Mouse (Mus musculus) kidney, embryonic 16.5 days (tissue): ENCODE results near the gene Adam30. TPM values are rescaled to one million over a fixed set of nuclear protein-coding genes. Genes with fewer than 3 reads are reported as not detected.

Experiments used
- ATAC-seq: fragments of 200-750 bp; cut with Nextera tagmentation; 2 replicates; pipeline ENCODE4 v1.8.0; 2017; ENCODE audit warnings: moderate TSS enrichment; ENCODE audit not compliant: low FRiP score, low TSS enrichment
- H3K27ac ChIP-seq: fragments of 300-500 bp; sonication (generic); 2 replicates; pipeline ENCODE4 v1.5.1; 2014; ENCODE audit warnings: low read length
- H3K27me3 ChIP-seq: fragments of 300-500 bp; sonication (generic); 2 replicates; pipeline ENCODE4 v1.6.1; 2014; ENCODE audit warnings: low read length, control low read depth, mixed read lengths; ENCODE audit not compliant: insufficient read depth
- H3K36me3 ChIP-seq: fragments of 300-500 bp; sonication (generic); 2 replicates; pipeline ENCODE4 v1.6.1; 2014; ENCODE audit warnings: low read length, control low read depth, mixed read lengths; ENCODE audit not compliant: insufficient read depth
- H3K4me1 ChIP-seq: fragments of 300-500 bp; sonication (generic); 2 replicates; pipeline ENCODE4 v1.6.1; 2014; ENCODE audit warnings: low read length, control low read depth, mixed read lengths; ENCODE audit not compliant: insufficient read depth
- H3K4me2 ChIP-seq: fragments of 300-500 bp; sonication (generic); replicated peaks from 2 replicates; pipeline ENCODE4 v1.6.1; 2014; ENCODE audit warnings: low read depth, low read length
- H3K4me3 ChIP-seq: fragments of 300-500 bp; sonication (generic); 2 replicates; pipeline ENCODE4 v1.5.1; 2014; ENCODE audit warnings: mild to moderate bottlenecking, low read length
- H3K9ac ChIP-seq: fragments of 300-500 bp; sonication (generic); replicated peaks from 2 replicates; pipeline ENCODE4 v1.6.1; 2014; ENCODE audit warnings: low read length
- H3K9me3 ChIP-seq: fragments of 300-500 bp; sonication (generic); 2 replicates; pipeline ENCODE4 v1.6.1; 2016; ENCODE audit warnings: low read length, control low read depth
- WGBS: fragments of 180-500 bp; shearing (Covaris S2); extraction: QIAGEN DNeasy Blood & Tissue Kit; methylation state at CpG from one replicate; pipeline ENCODE4 v1.1.7; 2014; 5-methylcytosine and 5-hydroxymethylcytosine counted together
- polyA plus RNA-seq: library from polyadenylated mRNA; unstranded; fragments of >200 nt; fragmentation: Nextera tagmentation; extraction: Ambion mirVana; gene quantifications from 2 replicates; pipeline ENCODE4 v1.2.1, GENCODE M21; 2015

Adam30 gene
- polyA plus RNA-seq, 1 experiment from 2014 or later, result not detected

DNA sequence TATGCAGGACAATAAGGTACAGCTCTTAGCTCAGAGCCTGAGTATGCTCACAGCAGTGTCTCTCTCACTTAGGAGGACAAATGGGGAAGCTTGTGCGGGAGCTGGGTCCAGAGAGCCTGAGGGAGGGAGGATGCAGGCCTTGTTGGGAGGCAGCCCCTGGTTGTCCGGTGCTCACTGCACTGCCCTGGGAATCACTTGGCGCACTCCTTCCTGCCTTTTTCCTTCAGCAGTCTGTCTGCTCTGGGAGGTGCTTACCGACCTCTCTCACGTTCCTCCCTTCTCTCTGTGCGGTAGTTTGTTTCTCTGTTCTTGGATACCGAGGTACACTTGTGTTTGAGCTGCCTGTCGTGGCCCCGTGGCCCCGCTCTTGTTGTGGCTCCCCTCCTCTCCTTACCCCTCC lies 15.2 kb upstream of the Adam30 start:
- Histone ChIP-seq H3K27me3 (no peaks in the 10 kb centered on the region), H3K27ac (no peak overlapping the region), H3K36me3 (peaks cover 82% of the 10 kb centered on the region), H3K4me1 (no peaks in the 10 kb centered on the region), H3K4me2 (no peak overlapping the region), H3K4me3 (no peak overlapping the region), H3K9ac (no peak overlapping the region), H3K9me3 (no peaks in the 10 kb centered on the region)
- 76% methylated on average over 10 of the region's 10 CpGs for WGBS
- no peak for ATAC-seq

DNA sequence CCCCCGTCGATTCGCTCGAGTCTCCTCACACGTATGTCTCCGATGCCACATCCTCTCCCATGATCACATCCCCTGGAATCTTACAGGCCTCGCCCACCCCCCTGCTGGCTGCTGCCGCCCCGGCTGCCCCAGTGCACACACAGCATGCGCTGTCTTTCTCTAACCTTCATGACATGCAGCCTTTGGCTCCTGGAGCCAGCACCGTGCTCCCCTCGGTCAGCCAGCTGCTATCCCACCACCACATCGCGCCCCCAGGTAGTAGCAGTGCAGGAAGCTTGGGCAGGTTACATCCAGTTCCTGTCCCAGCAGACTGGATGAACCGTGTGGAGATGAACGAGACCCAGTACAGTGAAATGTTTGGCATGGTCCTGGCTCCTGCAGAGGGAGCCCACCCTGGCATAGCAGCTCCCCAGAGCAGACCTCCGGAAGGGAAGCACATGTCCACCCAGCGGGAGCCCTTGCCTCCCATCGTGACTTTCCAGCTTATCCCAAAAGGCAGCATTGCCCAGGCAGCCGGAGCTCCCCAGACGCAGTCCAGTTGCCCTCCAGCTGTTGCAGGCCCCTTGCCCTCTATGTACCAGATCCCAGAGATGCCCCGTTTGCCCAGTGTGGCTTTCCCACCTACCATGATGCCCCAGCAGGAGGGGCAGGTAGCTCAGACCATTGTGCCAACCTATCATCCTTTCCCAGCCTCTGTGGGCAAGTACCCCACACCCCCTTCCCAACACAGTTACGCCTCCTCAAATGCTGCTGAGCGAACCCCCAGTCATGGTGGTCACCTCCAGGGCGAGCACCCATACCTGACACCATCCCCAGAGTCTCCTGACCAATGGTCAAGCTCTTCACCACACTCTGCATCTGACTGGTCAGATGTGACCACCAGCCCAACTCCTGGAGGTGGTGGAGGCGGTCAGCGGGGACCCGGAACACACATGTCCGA lies 13.7 kb upstream of the Adam30 start:
- no peaks in the 10 kb centered on the region for H3K4me1 ChIP-seq
- no peak overlapping the region for H3K4me2 ChIP-seq
- ATAC-seq, result 0 out of 2 replicates have a peak, but pooled peaks have one; percentile 24
- H3K9me3 ChIP-seq, result no peaks in the 10 kb centered on the region
- H3K4me3 ChIP-seq, result no peak overlapping the region
- 94% methylated on average over 29 of the region's 29 CpGs for WGBS
- no peak overlapping the region for H3K9ac ChIP-seq
- peaks cover 75% of the 10 kb centered on the region for H3K36me3 ChIP-seq
- no peaks in the 10 kb centered on the region for H3K27me3 ChIP-seq
- no peak overlapping the region for H3K27ac ChIP-seq

DNA sequence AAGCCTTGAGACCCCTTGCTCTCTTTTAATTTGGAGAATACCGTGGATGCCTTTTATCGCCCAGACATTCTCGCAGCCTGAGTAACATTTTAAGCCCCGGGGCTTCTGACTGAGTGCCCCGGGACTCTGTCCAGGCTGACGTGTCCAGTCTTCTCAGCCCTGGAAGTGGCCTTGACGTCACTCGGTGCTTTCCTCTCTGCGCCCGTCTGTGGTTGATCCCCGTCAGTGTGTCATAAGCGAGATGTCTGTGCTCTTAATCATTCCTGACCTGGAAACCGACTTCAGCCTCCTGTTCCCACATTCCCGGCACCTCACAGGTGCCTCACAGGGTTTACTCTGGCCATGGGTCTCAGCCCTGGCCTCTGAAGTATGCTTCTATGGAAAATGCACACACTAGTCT lies 12.7 kb upstream of the Adam30 start:
- H3K9ac ChIP-seq, result no peak overlapping the region
- H3K4me3 ChIP-seq, result no peak overlapping the region
- no peaks in the 10 kb centered on the region for H3K9me3 ChIP-seq
- 93% methylated on average over 14 of the region's 14 CpGs for WGBS
- H3K4me2 ChIP-seq, result no peak overlapping the region
- no peak for ATAC-seq
- H3K27ac ChIP-seq, result no peak overlapping the region
- no peaks in the 10 kb centered on the region for H3K4me1 ChIP-seq
- no peaks in the 10 kb centered on the region for H3K27me3 ChIP-seq
- peaks cover 65% of the 10 kb centered on the region for H3K36me3 ChIP-seq

DNA sequence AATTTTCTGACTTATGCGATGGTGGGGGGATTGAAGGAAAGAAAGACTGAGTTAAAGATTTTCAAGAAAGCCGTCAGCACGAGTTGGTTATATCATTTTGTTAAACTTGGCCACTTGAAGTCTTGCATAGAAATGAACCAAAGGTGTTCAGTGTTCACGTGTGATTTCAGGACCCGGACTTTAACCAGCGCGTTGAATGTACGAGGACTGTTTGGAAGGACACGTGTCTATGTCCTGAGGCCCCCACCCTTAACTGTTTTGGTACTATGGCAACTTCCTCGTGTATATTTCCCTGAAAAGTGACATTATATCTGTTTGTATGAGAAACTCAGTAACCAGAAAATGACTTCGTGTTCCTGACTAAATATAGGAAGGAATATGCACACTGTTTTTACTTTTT lies 10.5 kb upstream of the Adam30 start:
- H3K4me3 ChIP-seq, result no peak overlapping the region
- WGBS, result 91% methylated on average over 11 of the region's 11 CpGs
- no peaks in the 10 kb centered on the region for H3K27me3 ChIP-seq
- H3K4me2 ChIP-seq, result no peak overlapping the region
- no peak overlapping the region for H3K27ac ChIP-seq
- no peaks in the 10 kb centered on the region for H3K9me3 ChIP-seq
- no peak overlapping the region for H3K9ac ChIP-seq
- no peak for ATAC-seq
- peaks cover 44% of the 10 kb centered on the region for H3K36me3 ChIP-seq
- no peaks in the 10 kb centered on the region for H3K4me1 ChIP-seq

DNA sequence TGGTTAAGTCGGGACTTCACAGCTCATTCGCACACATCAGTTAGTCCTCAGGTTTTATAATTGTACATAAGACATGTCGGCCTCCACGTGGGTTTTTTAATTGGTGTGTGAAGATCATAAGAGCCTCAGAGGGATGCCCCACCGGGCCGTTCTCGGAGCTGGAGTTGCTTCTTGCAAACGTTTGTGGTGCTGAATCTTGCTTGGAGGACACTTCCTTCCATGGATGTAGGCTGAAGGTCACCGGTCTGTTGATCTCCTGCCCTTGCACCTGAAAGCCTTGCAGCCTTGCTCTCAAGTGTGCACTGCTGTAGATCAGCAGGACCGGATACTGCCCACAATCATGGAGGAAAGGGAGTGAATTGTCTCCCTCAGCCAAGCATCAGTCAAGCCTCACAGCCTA lies 9.4 kb upstream of the Adam30 start:
- Histone ChIP-seq H3K4me2 (no peak overlapping the region), H3K4me3 (no peak overlapping the region), H3K36me3 (peaks cover 32% of the 10 kb centered on the region), H3K27me3 (no peaks in the 10 kb centered on the region), H3K4me1 (no peaks in the 10 kb centered on the region), H3K9me3 (no peaks in the 10 kb centered on the region), H3K27ac (no peak overlapping the region), H3K9ac (no peak overlapping the region)
- ATAC-seq, result no peak
- WGBS, result 93% methylated on average over 10 of the region's 10 CpGs

DNA sequence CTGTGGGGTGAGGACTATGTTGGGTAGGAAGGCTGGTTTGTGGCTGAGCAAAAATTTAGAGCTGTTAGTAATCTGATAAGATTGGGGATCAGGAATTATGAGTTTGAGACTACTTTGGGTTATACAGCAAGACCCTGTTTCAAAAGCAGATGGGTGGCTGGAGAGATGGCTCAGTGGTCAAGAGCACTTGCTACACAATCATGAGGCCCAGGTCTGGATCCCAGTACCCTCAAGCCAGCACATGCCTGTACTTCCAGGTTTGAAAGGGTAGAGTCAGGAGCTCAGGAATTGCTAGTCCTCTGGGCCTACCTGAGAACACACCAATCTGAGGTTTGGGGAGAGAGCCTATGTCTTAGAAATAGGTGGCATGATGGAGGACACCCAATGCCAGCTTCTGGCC lies 7.0 kb upstream of the Adam30 start:
- no peak for ATAC-seq
- Histone ChIP-seq H3K9me3 (no peaks in the 10 kb centered on the region), H3K27me3 (no peaks in the 10 kb centered on the region), H3K36me3 (peaks cover 8% of the 10 kb centered on the region; the same call in 1 of the 2 replicates), H3K9ac (no peak overlapping the region), H3K4me3 (no peak overlapping the region), H3K4me2 (no peak overlapping the region), H3K4me1 (no peaks in the 10 kb centered on the region), H3K27ac (no peak overlapping the region)

DNA sequence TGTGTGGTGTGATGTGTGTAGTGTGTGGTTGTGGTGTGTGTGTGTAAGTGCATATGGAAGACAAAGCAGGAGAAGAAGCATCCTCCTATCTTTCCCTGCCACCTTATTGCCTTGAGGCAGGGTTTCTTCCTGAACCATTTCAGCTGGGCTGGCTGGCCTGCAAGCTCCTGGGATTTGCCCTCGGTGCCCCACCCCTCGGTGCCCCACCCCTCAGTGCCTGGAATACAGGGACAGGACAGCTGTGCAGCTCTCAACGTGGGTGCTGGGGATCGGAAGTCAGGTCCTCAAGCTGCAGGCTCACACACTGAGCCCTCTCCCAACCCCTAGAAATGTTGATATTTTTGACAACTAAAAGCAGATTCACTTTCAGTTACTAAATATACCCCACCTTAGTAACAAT lies 4.3 kb upstream of the Adam30 start:
- no peak for ATAC-seq
- H3K9me3 ChIP-seq, result no peaks in the 10 kb centered on the region
- H3K36me3 ChIP-seq, result peaks cover under 1% of the 10 kb centered on the region; the same call in 1 of the 2 replicates
- WGBS, result 39% methylated on average over 4 of the region's 4 CpGs
- H3K4me1 ChIP-seq, result no peaks in the 10 kb centered on the region
- H3K27me3 ChIP-seq, result no peaks in the 10 kb centered on the region
- H3K27ac ChIP-seq, result no peak overlapping the region
- no peak overlapping the region for H3K4me2 ChIP-seq
- H3K4me3 ChIP-seq, result no peak overlapping the region
- H3K9ac ChIP-seq, result no peak overlapping the region

DNA sequence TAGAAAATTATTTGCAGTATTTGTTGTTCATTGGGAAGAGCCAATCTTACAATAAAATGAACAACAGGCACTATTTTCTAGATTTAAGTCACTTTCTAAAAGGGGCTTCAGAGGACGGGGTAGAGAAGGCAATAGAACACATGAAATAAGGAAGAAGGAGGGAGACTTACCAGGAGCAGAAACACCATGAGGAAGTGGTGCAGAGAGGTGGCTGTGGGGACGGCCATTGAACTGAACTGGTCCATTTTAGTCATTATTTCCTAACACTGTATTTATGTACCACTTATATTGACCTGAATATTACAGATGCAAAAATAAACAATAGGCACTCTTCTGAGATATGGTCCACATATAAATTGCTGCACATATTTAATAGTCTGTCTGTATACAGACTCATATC lies 3.4 kb upstream of the Adam30 start:
- no peak overlapping the region for H3K9ac ChIP-seq
- H3K27ac ChIP-seq, result no peak overlapping the region
- no peak for ATAC-seq
- no peak overlapping the region for H3K4me3 ChIP-seq
- no peaks in the 10 kb centered on the region for H3K9me3 ChIP-seq
- no peaks in the 10 kb centered on the region for H3K4me1 ChIP-seq
- H3K36me3 ChIP-seq, result no peaks in the 10 kb centered on the region
- no peaks in the 10 kb centered on the region for H3K27me3 ChIP-seq
- 84% methylated on average over 2 of the region's 2 CpGs for WGBS
- no peak overlapping the region for H3K4me2 ChIP-seq

DNA sequence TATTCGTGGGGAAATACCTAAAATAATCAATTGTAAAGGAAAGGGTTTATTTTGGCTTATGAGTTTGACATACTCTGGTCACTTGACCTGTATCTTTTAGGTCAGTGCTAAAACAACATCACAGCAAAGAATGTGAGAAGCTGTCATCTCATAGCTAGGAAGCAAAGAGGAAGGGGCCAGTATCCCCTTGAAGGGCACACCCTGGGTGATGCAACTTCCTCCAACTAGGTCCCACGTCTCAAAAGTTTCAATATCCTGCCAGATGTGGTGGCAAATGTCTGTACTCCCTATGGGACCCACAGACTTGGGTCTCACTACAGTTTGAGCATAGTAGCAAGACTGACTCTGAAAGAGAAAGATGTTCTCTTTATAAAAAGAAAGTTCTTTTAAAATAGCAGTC lies 2.8 kb upstream of the Adam30 start:
- no peaks in the 10 kb centered on the region for H3K4me1 ChIP-seq
- no peak overlapping the region for H3K4me3 ChIP-seq
- H3K9me3 ChIP-seq, result no peaks in the 10 kb centered on the region
- H3K27me3 ChIP-seq, result no peaks in the 10 kb centered on the region
- no peak overlapping the region for H3K27ac ChIP-seq
- H3K36me3 ChIP-seq, result no peaks in the 10 kb centered on the region
- 54% methylated on average over 2 of the region's 2 CpGs for WGBS
- H3K9ac ChIP-seq, result no peak overlapping the region
- ATAC-seq, result no peak
- H3K4me2 ChIP-seq, result no peak overlapping the region

DNA sequence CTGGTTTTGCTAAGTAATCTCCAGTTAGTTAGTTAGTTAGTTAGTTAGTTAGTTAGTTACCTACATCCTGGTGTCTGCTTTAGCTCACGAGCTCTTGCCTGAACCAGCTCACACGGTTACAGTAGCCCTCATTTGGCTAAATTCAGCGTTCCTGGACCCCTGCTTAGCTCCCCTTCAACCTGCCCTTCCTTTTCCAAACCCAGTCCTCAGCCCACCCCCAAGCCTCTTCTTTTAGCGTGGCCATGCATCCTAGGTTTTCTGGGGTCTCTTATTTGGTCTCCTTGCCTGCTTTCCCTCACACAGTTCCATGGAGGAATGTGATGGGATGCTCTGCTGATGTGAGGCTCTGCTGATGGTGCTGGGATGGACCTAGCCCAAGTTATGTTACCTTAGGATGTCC lies 1.8 kb upstream of the Adam30 start:
- ATAC-seq, result no peak
- H3K4me2 ChIP-seq, result no peak overlapping the region
- 77% methylated on average over 4 of the region's 4 CpGs for WGBS
- H3K9ac ChIP-seq, result no peak overlapping the region
- H3K4me3 ChIP-seq, result no peak overlapping the region
- no peaks in the 10 kb centered on the region for H3K9me3 ChIP-seq
- no peak overlapping the region for H3K27ac ChIP-seq
- no peaks in the 10 kb centered on the region for H3K4me1 ChIP-seq
- no peaks in the 10 kb centered on the region for H3K27me3 ChIP-seq
- H3K36me3 ChIP-seq, result no peaks in the 10 kb centered on the region
